Mouse (Mus musculus): ENCODE measurements around the gene Slc38a3. TPM values are rescaled to one million over a fixed set of nuclear protein-coding genes. Genes with fewer than 3 reads are reported as not detected.

Slc38a3 gene
- polyA plus RNA-seq, 1 experiment = not detected

DNA sequence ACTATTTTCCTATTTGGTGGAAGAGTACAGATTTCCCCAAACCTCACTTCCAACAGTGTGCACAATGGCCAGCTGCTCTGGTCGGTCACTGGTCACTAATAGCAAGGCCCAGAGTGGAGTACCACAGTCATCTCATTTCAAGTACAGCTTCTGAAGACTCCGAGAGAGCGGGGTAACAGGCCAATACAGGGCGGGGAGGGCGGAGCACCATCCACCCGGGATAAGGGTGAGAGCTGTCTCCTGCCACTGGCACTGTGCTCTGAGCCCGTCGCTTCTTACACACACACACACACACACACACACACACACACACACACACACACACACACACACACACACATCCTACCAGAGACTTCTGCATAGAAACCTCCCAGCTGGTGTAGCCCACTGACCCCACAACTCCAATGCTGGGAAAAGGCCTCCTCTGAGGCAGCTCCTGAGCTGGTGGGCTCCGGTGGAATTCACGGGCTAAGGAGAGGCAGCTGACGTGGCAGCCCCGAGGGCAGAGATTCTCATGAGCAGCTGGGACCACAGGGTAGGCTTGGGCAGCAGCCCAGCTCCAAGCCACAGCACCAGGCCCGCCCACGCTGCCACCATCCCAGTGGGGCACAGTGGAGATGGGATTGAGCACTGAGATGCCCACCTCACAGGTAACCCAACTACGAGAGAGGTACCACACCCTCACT lies 43.0 kb downstream of the Slc38a3 start:
- TF ChIP-seq GATA1 (IDR thresholded peaks at IDR 0.05; ENCODE audit: low read length) = no peak

DNA sequence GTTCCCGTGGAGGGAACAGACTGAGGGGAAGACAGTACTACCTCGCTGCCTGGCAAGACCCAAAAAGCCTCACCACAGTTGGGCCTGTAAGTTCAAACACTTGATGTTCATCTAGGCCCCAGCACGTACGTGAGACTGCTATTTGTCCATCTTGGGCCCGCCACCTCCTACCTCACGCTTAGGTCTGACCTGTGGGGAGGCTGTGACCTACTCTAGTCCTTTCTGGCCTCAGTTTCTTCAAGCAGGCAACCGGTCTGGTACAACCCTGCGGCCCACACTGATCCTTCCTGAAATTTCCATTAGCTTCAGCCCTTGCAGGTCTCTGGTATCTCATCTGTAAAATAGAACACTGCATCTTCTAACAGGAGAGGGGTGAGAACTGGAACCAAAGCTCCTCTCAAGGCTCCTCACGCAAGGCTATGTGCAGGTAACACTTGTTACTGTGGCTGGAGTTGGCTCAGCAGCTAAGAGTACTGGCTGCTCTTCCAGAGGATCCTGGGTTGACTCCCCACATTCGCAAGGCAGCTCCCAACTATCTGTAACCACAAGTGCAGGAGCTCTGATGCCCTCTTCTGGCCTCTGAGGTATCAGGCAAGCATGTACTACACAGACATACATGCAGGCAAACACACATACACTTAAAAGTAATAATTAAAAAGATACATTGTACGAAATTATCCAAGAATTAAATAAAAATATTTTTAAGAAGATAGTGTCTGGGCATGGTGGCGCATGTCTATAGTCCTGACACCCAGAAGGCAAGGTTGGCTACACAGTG lies 43.8 kb downstream of the Slc38a3 start:
- TF ChIP-seq GATA1 (IDR thresholded peaks at IDR 0.05; ENCODE audit: low read length) = no peak

DNA sequence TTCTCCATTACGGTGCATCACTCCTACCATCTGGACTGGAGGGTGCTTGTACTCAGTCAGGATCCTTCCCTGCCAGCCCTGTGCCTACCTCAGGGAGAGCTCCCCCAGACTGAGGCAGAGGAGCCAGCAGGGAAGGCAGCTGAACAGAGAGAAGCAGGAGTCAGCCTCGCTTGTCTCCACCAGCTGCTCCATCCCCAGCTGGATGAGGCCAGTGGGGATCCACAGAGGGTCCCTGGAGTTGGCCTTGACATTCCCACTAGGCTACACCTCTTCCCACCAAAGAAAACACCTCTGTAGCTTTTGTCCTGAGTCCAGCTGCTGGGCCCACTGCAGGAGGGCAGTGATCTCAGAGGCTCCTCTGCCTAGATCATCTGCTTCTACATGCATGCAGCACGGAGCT lies 44.4 kb downstream of the Slc38a3 start:
- no peak for TF ChIP-seq GATA1 (IDR thresholded peaks at IDR 0.05; ENCODE audit: low read length)

DNA sequence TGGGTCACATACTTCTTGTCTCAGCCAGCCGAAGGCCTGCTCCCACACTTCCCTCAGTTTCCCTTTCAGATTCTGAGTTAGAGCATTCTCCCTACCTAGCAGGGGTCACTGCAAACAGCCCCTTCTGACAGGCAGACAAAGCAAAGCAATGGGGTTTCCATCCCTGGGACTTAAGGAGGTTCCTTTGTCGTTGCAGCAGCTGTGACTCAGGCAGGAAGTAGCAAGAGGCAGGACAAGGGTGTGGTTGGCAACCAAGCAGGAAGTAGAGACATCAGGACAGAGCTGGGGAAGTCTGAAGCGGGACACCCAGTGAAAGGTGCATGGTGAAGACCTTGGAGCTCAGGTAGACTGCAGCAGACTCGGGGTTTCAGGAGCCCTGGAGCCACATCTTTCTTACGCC lies 44.8 kb downstream of the Slc38a3 start:
- no peak for TF ChIP-seq GATA1 (IDR thresholded peaks at IDR 0.05; ENCODE audit: low read length)

DNA sequence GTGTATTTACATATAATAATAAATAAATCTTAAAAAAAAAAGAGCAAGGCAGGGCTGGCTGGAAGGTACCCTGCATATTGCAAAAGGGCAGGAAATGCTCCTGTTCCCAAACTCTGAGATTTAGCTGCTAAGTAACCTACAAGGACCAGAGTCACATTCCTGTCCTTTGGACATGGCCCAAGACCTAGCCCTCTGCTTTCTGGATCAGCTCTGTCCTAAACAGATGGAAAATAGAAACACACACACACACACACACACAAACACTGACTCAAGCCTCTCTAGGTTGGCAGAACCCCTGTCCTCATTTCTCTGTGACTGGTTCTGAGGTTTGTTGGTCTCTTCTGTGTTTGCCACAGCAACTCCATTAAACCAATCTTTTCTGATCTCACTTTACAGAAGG lies 48.4 kb downstream of the Slc38a3 start:
- TF ChIP-seq GATA1 (IDR thresholded peaks at IDR 0.05; ENCODE audit: low read length) = no peak

DNA sequence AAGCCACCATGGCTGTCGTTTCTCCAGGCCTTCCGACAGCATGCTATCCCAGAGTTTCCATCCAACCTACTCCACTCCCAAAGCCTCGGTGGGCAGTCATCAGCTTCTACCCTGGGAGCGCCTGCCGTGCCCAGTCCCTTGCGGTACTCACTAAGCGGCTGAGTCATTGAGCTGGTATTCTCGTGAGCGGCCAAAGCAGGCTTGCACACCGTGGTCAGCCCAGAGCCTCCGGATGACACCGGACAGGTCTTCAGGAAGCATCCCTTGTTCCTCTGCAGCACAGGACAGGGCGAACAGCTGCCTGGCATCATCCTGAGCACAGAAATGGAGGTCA lies 49.8 kb downstream of the Slc38a3 start:
- no peak for TF ChIP-seq GATA1 (IDR thresholded peaks at IDR 0.05; ENCODE audit: low read length)

DNA sequence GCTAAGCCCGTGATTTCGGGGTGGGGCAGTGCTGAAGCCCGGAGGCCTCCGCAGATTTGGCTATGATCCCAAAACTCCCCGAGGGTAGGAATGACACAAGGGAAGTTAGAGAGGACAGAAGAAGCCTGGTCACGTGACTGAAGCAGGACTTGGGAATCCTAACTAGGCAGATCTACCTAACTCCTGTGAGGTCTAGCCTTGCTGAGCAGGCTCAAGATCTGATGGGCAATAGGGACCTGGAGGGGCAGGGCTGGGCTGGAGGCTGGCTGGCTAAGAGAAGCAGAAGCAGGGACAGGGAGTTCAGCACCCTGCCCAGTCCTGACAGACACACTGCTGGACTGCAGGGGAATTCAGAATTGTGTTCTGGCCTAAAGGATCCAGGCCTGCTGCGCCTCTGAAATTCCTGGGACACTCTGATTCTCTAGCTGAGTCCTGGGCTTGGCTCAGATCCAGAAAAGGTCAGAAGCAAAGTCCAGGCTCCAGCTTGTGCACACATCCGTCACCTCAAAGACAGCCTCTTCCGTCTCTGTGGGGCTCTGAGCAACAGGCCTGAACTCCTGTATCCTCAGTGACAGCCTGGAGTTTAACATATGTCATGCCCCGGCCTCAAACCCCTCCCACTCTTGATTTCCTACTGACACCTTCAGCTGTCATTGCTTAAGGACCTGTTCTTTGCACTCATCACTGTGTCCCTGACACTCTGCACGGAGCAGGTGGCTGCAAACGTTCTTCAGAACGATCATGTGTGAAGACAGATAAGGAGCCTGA lies 50.4 kb downstream of the Slc38a3 start:
- no peak for TF ChIP-seq GATA1 (IDR thresholded peaks at IDR 0.05; ENCODE audit: low read length)

DNA sequence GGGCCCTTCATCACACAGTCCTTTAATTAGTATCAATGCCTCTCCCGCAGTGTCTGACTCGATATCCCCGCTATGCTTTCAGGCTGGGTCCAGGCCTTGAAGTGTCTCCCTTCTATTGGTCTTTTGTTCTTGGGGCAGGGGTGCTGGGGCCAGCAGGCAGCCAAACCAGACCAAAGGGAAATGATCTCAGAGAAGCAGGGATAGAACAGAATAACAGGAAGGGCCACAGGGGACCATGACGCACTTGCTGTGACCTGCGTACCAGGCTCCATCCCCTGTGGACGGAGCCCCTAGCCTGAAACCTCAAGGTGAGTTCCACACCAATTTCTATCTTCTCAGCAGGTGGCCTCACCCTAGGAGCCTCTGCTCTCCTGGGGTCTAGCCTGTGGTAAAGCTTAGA lies 51.2 kb downstream of the Slc38a3 start:
- TF ChIP-seq GATA1 (IDR thresholded peaks at IDR 0.05; ENCODE audit: low read length) = no peak

DNA sequence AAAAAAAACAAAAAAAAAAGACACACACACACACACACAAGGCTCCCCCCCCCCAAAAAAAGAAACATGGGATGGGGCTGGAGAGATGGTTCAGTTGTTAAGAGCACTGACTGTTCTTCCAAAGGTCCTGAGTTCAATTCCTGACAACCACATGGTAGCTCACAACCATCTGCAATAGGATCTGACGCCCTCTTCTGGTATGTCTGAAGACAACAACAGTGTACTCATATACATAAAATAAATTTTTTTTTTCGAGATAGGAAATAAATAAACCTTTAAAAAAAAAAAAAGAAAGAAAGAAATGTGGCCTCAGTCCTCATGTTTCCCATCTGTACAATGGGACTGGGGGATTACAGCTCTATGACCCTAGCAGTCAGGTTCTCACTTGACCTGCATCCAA lies 51.9 kb downstream of the Slc38a3 start:
- TF ChIP-seq GATA1 (IDR thresholded peaks at IDR 0.05; ENCODE audit: low read length) = no peak

DNA sequence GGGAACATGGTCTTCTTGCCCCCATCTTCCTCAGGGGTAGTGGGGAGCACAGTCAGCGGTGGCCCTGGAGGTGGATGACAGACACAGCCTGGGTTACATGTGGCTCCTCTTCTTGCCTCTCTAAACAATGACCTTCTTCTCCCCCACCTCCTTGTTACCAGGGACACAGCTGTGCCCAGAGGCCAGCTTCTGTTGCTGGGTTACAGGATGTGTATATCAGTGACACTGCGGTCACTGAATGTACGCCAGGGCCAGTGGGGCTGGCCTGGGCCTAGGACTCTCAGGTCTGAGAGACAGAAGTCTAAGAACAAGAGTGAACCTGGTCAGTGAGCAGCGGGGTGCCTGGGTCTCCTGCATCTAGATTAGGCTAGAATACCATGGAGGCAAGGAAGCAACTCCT lies 54.3 kb downstream of the Slc38a3 start:
- no peak for TF ChIP-seq GATA1 (IDR thresholded peaks at IDR 0.05; ENCODE audit: low read length)

DNA sequence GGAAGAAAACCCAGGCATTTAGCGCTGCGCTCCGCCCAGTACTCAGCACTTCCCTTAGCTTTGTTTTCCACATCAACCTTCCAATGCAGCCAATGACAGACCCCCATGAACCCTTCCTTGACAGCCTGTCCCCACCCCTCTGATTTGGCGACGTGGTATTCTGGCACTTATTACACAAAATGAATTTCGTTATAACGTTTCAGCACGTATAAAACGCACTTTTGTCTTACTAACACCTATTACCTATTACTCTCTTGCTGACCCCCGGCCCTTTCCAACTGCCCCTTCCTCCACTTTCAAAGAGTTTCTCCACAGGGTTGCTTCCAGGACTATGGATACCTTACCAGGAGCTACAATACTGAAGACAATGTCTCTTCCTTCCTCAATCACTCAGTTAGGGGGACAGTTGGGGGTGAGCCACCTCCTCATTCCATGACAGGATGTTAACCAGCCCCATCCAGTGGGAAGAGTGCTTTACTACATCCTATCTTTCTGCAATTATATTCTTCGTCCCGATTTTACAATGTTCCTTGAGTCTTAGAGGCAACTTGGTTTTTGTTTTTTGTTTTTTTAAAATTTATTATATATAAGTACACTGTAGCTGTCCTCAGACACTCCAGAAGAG lies 56.3 kb downstream of the Slc38a3 start:
- no peak for TF ChIP-seq GATA1 (IDR thresholded peaks at IDR 0.05; ENCODE audit: low read length)

DNA sequence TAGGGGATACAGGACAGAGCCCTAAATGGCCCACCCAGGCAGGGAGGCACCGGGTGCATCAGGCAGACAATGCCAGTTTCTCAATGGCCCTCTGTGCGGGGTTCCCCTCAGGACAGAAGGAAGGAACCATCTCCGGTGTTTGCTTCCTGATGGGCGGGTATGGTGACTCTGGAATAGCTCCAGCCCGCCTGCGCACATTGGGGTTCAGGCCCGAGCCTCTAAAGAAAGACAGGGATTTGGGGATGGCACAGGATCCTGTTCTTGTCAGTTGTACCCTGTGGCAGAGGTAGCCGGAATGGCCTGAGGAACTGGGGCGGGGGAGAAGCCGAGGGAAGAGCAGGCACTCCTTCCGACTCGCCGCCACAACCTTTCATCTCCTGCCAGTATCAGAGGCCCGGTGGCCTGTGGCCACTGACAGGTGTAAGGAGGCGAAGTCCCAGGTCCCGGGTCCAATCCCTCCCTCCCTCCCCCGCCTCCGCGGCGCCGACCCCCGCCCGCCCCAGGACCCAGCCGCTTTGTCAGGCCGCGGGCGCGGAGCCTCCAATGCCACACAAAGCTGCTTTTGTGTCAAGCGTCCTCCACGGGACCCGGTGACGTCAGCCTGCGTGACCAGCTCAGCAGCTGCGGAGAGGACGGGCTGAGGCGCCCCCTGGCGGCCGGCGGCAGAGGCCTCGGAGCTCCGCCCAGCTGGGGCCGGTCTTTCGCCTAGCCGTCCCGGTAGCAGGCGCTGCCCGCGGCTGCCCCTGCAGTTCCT lies 57.0 kb downstream of the Slc38a3 start:
- TF ChIP-seq GATA1 (IDR thresholded peaks at IDR 0.05; ENCODE audit: low read length) = no peak

DNA sequence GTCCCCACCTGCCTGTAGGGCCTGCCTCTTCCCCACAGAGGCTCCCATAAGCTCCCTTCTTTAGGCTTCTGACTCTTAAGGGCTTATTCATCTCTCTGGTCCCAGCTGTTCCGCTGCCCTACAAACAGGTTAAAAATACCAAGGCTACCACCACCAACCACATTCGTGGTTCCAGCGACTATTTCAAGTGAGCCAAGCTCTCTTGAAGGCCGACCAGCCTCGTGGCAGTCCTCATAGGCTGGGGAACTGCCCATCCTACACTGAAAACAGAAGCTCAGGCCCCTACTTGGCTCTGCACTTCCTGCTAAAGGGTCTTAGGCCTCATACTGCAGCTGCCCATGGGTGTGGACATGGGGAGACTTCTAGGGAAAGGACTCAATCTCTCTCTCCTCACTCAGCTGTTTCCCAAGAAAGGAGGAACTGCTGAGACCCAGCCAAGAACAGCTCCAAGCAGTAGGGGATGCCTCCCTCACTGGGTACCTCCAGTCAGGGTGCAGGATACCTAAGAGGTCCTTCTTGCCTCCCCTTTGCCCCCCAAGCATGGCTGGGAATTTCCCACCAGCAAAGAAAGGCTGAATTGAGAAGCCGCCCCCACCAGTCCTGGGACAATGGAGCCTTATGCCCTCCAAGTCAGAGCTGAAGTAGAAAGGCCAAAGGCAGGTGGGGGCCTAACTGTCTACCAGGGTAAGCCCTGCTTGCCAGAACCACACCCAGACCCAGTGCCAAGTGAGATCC lies 57.7 kb downstream of the Slc38a3 start:
- TF ChIP-seq GATA1 (IDR thresholded peaks at IDR 0.05; ENCODE audit: low read length) = no peak

DNA sequence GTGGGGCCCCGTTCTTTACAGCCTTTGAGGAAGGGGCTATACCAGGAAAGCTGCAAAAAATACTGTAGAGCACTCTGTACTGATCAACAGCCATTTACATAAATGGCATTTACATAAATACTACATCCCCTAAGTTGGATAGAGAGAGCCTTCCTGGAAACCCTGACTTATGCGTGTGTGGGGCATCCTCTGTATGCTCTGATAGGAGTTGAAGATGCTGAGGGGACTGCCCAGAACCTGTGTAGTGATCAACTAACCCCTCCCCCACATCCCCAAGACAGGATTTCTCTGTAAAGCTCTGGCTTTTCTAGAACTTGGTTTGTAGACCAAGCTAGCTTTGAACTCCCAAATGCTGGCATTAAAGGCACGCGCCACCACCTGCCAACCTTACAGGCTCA lies 59.9 kb downstream of the Slc38a3 start:
- TF ChIP-seq GATA1 (IDR thresholded peaks at IDR 0.05; ENCODE audit: low read length) = no peak

Measured in G1E-ER4 (cell line).